Mouse (Mus musculus) thymus, postnatal 0 days (tissue): ENCODE measurements around the gene Lor. TPM values are rescaled to one million over a fixed set of nuclear protein-coding genes. Genes with fewer than 3 reads are reported as not detected.

Experiments
- DNase-seq: peaks from one replicate; pipeline ENCODE4 v3.0.0-alpha.2; 2015; ENCODE audit warnings: low spot score
- microRNA-seq: library from miRNA; unstranded; fragments of <30 nt; microRNA quantifications from one replicate; pipeline ENCODE4, GENCODE M21; 2016; ENCODE audit warnings: borderline number of aligned reads
- polyA plus RNA-seq: library from polyadenylated mRNA; unstranded; fragments of >200 nt; fragmentation: Nextera tagmentation; extraction: Ambion mirVana; gene quantifications from 2 replicates; pipeline ENCODE4 v1.2.1, GENCODE M21; 2015

Gene Lor
- 0.30 and 0.78 TPM in 2 replicates for polyA plus RNA-seq

- DNase-seq: no peak
Observed at GRCm38 (mm10) chr3:92083042-92083441, at the start of gene Lor. Lor (minus strand) TSS chr3:92083142.

- no peak for DNase-seq
Observed at GRCm38 (mm10) chr3:92123847-92124246, 40.9 kb upstream of the Lor start, which contains the start of gene Prr9. Prr9 (minus strand) TSS chr3:92123947.

GRCm38 (mm10) chr3:92120902-92121301 lies 38.0 kb upstream of the Lor start:
- no peak for DNase-seq

DNA sequence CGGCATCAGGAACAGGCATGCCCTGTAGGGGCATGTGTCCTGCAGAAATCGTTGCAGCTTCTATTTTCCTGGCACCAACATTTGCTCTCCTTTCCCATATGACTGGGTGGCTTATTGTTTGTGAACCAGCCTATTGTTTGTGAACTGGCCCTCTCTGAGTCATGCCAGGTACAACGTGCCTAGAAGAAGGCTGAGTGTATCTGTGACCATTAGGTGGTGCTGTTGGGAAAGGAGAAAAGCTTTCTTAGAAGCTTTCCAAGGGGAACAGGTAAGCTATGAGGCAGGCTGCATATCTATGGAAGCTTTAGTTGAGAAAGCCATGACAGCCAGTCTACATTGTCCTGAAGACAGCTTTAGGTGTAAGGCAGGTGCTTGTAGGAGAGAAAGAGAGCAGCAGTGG lies 35.0 kb upstream of the Lor start:
- DNase-seq: no peak

DNA sequence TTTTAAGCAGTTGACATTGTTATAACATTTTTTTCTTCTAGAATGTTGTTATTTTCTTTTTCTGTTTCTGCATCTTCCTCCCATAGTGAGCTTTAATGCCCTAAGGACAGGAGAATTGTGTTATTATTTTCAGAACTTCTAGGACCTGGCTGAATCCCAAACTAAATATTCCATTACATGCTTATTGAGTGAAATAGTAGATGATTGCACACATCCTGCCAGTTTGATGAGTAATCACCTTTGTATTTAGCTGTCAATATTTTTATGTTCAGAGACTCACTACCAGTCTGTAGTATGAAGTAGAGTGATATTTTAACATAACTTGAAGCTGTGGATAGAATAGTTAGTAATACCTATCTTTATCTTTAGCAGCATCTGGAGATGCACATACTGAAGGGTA lies 28.6 kb upstream of the Lor start:
- DNase-seq: no peak

DNA sequence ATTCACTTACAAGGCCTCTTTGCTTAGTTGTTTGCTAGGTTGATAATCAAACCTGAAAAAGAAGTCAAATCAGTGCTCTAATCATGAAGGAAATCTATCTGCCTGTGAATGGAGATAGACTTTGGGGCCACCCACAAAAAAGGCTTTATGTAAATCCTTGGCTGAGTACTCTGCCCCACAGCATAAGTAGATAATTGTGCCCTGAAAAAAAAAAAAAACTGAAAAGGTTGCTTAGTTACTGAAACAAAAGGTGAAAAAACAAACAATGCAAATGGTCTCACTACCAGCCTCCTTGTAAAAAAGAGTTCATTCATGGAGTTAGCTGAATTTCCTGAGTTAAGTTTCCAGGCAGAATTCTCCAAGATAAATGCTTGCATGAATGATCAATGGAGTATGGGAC lies 27.8 kb upstream of the Lor start:
- no peak for DNase-seq

DNA sequence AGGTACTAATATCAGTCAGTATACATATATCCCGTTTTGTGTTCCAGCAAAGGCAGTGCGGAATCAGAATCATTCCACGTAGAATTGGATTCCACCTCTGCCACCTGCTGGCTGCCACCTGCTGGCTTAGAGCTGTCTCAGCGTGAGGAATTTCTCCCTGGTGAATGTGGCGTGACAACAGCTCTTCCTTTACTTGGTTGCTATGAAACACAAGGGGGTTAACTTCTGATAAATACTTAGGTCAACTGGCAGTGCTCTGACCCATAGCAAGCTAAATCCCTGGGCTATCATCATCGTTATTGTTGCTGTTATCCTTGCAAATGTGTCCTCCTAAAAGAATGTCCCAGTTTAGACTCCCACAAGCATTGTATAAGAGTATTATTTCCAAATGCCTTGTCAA lies 23.6 kb upstream of the Lor start:
- no peak for DNase-seq

DNA sequence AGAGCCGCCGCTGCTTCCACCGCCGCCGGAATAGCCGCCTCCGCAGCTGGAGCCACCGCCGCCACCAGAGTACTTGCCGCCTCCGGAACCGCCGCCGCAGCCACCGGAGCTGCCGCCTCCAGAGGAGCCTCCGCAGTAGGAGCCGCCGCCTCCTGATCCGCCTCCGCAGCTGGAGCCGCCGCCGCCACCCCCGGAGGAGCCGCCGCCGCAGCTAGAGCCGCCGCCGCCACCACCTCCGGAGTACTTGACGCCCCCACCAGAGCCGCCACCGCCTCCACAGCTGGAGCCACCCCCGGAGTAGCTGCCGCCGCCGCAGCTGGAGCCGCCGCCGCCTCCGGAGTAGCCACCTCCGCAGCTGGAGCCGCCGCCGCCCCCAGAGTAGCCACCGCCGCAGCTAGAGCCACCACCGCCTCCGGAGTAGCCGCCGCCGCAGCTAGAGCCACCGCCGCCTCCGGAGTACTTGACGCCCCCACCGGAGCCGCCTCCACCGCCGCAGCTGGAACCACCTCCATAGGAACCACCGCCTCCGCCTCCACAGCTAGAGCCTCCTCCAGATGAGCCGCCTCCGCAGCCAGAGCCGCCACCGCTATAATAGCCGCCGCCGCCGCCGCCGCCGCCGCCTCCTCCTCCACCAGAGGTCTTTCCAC lies 1.5 kb downstream of the Lor start:
- DNase-seq: peak; percentile 12

DNA sequence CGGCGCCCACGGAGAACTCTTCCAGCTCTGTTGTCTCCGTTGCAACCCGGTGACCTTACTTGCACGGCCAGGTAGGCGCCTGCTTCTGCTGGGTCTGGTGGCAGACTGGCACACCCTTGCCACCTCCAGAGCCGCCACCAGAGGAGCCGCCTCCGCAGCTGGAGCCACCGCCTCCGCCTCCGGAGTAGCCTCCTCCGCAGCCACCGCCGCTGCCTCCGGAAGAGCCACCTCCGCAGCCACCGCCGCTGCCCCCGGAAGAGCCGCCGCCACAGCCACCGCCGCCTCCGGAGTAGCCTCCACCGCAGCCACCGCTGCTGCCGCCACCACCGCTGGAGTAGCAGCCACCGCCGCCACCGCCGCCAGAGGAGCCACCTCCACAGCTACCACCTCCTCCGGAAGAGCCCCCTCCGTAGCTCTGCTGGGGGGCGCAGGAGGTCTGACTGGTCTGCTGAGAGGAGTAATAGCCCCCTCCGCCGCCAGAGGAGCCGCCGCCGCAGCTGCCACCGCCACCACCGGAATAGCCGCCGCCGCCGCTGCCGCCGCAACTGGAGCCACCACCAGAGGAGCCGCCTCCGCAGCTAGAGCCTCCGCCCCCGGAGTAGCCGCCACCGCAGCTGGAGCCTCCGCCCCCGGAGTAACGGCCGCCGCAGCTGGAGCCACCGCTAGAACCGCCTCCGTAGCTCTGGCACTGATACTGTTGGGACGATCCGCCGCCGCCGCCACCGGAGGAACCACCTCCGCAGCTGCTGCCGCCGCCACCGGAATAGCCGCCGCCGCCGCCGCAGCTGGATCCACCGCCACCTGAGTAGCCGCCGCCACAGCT lies 2.3 kb downstream of the Lor start:
- DNase-seq: peak; percentile 29

DNA sequence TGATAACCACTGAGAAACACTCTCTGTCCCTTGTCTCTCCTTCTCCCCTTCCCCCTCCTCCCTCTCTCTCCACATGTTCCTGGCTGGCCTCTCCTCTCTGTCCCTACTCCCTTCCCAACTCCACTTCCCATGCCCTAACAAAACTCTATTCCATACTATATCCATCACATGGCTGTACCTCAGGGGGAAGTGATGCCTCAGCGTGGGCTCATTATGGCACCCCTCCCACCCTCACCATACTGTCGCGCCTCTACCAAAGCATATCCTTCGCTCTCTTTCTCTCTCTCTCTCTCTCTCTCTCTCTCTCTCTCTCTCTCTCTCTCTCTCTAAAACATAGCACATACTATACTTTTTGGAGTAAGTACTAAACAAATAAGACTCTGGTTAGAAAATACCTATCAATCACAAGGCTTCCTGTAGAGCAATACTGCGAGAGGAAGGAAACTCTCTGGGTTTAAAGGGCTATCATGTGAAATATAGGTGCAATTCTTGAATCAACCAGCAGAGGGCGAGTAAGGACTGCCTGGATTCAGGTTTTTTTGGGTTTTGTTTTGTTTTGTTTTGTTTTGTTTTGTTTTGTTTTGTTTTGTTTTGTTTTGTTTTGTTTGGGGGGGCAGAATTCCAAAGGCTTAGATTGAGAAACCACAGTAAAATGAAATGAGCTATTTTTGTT lies 32.4 kb downstream of the Lor start:
- DNase-seq: peak; percentile 9

GRCm38 (mm10) chr3:92033892-92034291 lies 49.0 kb downstream of the Lor start:
- no peak for DNase-seq

DNA sequence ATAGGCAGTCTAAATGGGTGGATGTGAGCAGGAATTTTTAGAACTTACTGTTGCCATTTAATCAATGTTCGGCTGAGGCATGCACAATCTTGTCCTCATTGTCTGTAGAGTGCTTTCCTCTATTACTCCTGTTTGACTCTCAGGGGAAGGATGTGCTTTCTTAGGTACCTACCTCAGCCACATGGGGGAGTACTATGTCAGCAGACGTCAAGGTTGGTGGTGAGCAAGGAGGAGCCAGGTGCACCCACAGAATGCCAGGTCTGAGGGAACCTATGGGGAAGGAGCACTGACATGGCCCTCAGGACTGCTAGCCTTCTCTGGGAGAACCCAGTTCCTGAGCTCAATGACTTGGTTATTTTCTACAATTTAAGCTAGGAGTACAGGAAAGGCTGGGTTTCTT lies 49.7 kb downstream of the Lor start:
- DNase-seq: no peak

Small RNA genes lying within 50 kb of the gene (microRNA-seq; reads per million reads assigned to microRNA genes)
- not detected for gene Gm25145

Other genes with a start within 250 kb of the Lor start
- gene Pglyrp3, start 68.6 kb downstream of the Lor start, polyA plus RNA-seq: not detected in 2 replicates
- 0.61 and 0.67 TPM in 2 replicates for gene Prr9, start 40.8 kb upstream of the Lor start, polyA plus RNA-seq
- not detected in 2 replicates for gene Lelp1, start 59.6 kb upstream of the Lor start, polyA plus RNA-seq
- gene Sprr2a1, start 132.7 kb upstream of the Lor start, polyA plus RNA-seq: 2.0 and 2.5 TPM in 2 replicates
- gene Sprr2a2, start 132.8 kb upstream of the Lor start, polyA plus RNA-seq: 246 and 255 TPM in 2 replicates
- gene Sprr2a3, start 202.3 kb upstream of the Lor start, polyA plus RNA-seq: 17.8 and 22.9 TPM in 2 replicates
- 0.51 and 0.96 TPM in 2 replicates for gene Sprr2b, start 233.5 kb upstream of the Lor start, polyA plus RNA-seq